Mouse (Mus musculus): ENCODE results near the gene Gtf2i. TPM values are rescaled to one million over a fixed set of nuclear protein-coding genes. Genes with fewer than 3 reads are reported as not detected.
A peak's percentile ranks its signal among the peaks of the same experiment; 100 is the strongest.
"Not testable (repeated sequence)": the region's sequence is repeated elsewhere in the genome, so short reads cannot be mapped to it uniquely, and the experiment has no call there.

The Gtf2i gene
- polyA plus RNA-seq, 1 experiment from 2014 or later: 225 TPM

DNA sequence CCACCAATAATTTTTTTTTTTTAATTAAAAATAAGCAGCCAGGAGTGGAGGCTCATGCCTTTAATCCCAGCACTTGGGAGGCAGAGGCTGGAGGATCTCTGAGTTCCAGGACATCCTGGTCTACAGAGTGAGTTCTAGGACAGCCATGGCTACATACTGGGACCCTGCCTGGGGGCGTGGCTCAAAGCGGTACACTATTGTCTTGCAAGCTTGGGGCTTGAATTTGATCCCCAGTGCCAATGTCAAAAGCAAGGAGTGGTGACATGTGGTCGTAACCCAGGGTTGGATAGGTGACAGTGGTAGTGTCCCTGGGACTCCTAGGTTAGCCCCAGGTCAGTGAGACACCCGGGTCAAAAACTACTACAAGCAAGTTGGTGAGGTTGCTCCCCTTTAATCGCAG is 27.2 kb upstream of the Gtf2i start:
- no peak overlapping the region for H3K9ac ChIP-seq
- WGBS: 91% methylated on average over 5 of the region's 5 CpGs
- no peaks in the 10 kb centered on the region for H3K36me3 ChIP-seq
- no peaks in the 10 kb centered on the region for H3K27me3 ChIP-seq
- no peaks in the 10 kb centered on the region for H3K4me1 ChIP-seq
- no peak overlapping the region for H3K4me3 ChIP-seq
- no peaks in the 10 kb centered on the region for H3K9me3 ChIP-seq
- H3K4me2 ChIP-seq: no peak overlapping the region
- ATAC-seq (ENCODE audit: insufficient number of reproducible peaks, insufficient read depth, low FRiP score, low TSS enrichment, low read depth): no peak
- no peak overlapping the region for H3K27ac ChIP-seq

DNA sequence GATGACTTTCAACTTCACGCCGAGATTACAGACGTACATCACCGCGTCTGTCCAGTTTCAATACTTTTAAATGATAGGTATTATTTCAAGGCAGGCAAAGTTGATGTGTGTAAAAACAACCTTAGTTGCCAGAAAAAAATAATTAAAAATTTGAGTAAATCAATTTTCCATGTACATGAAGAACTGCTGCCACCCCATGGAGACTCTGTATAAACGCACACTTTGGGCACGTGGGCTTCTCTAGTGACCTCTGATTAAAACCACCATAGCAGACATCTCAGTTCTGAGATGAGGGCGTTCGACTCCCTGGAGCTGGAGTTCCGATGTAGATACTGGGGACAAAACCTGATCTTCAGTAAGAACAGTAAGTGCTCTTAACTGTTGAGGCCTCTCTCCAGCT is 26.8 kb upstream of the Gtf2i start:
- Histone ChIP-seq H3K9ac (no peak overlapping the region), H3K4me1 (no peaks in the 10 kb centered on the region), H3K27me3 (no peaks in the 10 kb centered on the region), H3K27ac (no peak overlapping the region), H3K36me3 (no peaks in the 10 kb centered on the region), H3K9me3 (no peaks in the 10 kb centered on the region), H3K4me2 (no peak overlapping the region), H3K4me3 (no peak overlapping the region)
- no peak for ATAC-seq (ENCODE audit: insufficient number of reproducible peaks, insufficient read depth, low FRiP score, low TSS enrichment, low read depth)
- 68% methylated on average over 10 of the region's 10 CpGs for WGBS

DNA sequence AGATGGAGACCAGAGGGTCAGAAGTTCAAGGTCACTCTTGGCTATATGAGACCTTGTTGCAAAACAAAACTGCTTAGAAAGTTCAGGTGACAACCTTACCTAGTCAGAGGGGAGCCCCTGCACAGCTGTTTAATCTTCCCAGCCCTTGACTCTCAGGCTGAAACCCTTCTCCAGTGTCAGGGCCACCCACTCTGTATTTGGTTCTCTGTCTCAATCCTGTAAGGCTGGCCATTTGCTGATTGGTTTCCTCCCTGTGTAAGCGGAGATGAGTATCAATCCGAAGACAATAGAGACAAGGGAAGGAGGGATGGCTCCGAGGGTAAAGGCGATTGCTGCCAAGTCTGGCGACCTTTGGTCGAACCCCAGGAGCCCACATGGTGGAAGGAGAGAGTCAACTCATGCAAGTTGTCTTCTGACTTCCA is 25.6 kb upstream of the Gtf2i start:
- no peak overlapping the region for H3K27ac ChIP-seq
- H3K4me2 ChIP-seq: no peak overlapping the region
- no peak overlapping the region for H3K9ac ChIP-seq
- no peaks in the 10 kb centered on the region for H3K9me3 ChIP-seq
- WGBS: 22% methylated on average over 6 of the region's 6 CpGs
- no peaks in the 10 kb centered on the region for H3K4me1 ChIP-seq
- no peak overlapping the region for H3K4me3 ChIP-seq
- H3K27me3 ChIP-seq: no peaks in the 10 kb centered on the region
- no peaks in the 10 kb centered on the region for H3K36me3 ChIP-seq
- no peak for ATAC-seq (ENCODE audit: insufficient number of reproducible peaks, insufficient read depth, low FRiP score, low TSS enrichment, low read depth)

DNA sequence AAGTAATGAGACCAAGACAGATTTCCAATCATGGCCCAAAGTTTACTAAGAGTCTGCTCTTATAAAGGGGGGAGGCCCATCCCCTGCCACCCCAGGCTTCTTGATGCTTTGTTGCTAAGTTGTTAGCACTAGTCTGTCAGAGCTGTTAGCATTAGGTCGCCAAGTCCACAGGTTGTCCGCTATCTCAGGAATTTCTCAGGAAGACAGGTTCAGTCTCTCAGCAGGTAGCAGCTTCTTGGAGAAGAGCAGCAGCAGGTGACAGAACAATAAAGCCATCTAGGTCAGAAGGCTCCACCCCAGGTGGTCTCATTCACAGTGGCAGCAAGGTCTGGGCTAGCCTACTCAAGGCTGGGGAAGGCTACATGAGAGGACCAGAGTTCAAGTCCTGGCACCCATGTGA is 22.5 kb upstream of the Gtf2i start:
- not testable (repeated sequence) for H3K36me3 ChIP-seq; H3K4me3 ChIP-seq; H3K4me2 ChIP-seq; H3K9ac ChIP-seq; H3K27me3 ChIP-seq; H3K4me1 ChIP-seq; H3K9me3 ChIP-seq; ATAC-seq (ENCODE audit: insufficient number of reproducible peaks, insufficient read depth, low FRiP score, low TSS enrichment, low read depth); H3K27ac ChIP-seq
- WGBS: 78% methylated on average over 2 of the region's 2 CpGs

DNA sequence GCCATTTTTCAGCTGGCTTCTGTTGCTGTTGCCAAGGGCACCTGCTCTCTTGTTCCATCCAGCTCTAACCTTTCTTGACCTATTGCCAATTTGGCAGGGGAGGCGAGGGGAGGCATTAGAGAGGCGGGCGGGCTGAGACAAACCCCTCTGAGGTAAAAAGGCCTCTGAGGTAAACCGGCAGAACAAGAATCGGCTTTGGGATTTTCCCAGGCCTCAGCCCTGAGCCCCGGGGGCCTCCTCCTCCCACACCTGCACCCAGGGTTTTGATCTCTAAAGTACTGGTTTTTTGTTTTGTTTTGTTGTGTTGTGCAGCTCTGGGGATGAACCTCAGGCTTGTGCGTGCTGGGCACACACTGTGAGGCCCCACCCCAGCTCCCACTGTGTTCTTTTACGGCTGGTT is 18.2 kb upstream of the Gtf2i start:
- Histone ChIP-seq H3K4me1 (peaks cover 3% of the 10 kb centered on the region), H3K27me3 (no peaks in the 10 kb centered on the region), H3K9ac (no peak overlapping the region), H3K4me2 (no peak overlapping the region), H3K36me3 (no peaks in the 10 kb centered on the region), H3K9me3 (no peaks in the 10 kb centered on the region), H3K27ac (peak overlapping the region; percentile 30), H3K4me3 (no peak overlapping the region)
- 31% methylated on average over 8 of the region's 8 CpGs for WGBS
- peak; percentile 59 for ATAC-seq (ENCODE audit: insufficient number of reproducible peaks, insufficient read depth, low FRiP score, low TSS enrichment, low read depth)

DNA sequence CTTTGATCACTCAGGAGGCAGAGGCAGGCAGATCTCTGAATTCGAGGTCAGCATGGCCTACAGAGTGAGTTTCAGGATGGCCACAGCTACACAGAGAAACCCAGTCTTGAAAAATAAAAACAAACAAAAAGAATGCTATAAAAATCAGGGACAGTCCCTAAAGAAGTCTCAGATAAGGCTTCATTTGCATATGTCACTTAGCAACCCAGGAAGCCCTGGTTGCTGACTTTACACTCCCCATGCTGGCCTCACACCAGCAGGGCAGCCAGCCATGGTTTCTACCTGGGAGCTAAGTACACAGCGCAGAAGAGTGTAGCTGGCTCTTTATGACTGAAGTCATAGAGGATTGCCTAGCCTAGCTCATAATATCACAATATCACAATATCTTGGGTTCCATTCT is 15.5 kb upstream of the Gtf2i start:
- no peak for ATAC-seq (ENCODE audit: insufficient number of reproducible peaks, insufficient read depth, low FRiP score, low TSS enrichment, low read depth)

DNA sequence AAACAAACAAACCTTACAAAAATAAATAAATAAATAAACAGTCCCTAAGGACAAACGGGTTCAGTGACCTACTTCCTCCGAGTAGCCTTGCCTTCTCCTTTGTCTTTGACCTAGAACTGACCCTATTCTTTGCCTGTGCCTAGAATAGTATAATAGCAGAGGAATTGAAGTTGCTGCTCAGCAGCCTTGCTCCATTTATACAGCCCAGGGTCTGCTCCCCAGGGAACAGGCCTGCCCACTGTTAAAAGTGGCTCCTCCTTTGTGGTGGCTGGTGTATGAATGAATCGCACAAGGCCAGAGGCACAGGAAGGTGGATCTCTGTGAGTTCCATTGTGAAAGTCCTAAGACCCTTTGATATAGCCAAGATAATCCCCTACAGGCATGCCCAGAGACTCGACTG is 14.8 kb upstream of the Gtf2i start:
- ATAC-seq (ENCODE audit: insufficient number of reproducible peaks, insufficient read depth, low FRiP score, low TSS enrichment, low read depth): no peak
- Histone ChIP-seq H3K4me2 (no peak overlapping the region), H3K27me3 (no peaks in the 10 kb centered on the region), H3K27ac (no peak overlapping the region), H3K4me3 (no peak overlapping the region), H3K36me3 (no peaks in the 10 kb centered on the region), H3K4me1 (peaks cover 3% of the 10 kb centered on the region), H3K9me3 (no peaks in the 10 kb centered on the region), H3K9ac (no peak overlapping the region)
- 61% methylated on average over 4 of the region's 4 CpGs for WGBS

More for the DNA sequence above, 15.5 kb upstream of the Gtf2i start:
- H3K36me3 ChIP-seq: no peaks in the 10 kb centered on the region
- no peak overlapping the region for H3K27ac ChIP-seq
- H3K4me3 ChIP-seq: no peak overlapping the region
- no peaks in the 10 kb centered on the region for H3K9me3 ChIP-seq
- no peak overlapping the region for H3K4me2 ChIP-seq
- H3K4me1 ChIP-seq: peaks cover 3% of the 10 kb centered on the region
- H3K27me3 ChIP-seq: no peaks in the 10 kb centered on the region
- 91% methylated on average over 2 of the region's 2 CpGs for WGBS
- H3K9ac ChIP-seq: no peak overlapping the region

DNA sequence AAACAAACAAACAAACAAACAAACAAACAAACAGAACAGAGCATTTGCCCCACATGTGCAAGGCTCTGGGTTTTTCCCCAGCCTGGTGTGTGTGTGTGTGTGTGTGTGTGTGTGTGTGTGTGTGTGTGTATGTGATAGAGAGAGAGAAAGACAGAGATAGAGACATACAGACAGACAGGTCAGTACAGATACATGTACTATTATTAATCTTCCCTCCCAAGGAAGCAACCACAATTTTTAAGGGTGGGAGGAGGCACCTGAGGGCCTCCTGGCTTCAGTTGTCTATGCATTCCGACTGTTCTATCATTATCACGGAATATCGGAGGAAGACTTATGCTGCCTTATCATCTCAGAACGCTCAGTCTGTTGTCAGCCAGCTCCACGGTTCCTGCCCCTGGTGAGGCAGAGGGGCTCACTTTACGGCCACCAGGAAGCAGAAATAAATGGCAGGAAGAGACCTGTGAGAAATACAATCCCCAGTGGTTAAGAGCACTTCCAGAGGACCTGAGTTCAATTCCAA is 14.0 kb upstream of the Gtf2i start:
- H3K9ac ChIP-seq: no peak overlapping the region
- H3K36me3 ChIP-seq: no peaks in the 10 kb centered on the region
- H3K4me1 ChIP-seq: peaks cover 7% of the 10 kb centered on the region
- H3K27me3 ChIP-seq: no peaks in the 10 kb centered on the region
- 88% methylated on average over 6 of the region's 6 CpGs for WGBS
- no peak overlapping the region; the same call in 1 of the 2 replicates for H3K27ac ChIP-seq
- no peak overlapping the region for H3K4me3 ChIP-seq
- no peak for ATAC-seq (ENCODE audit: insufficient number of reproducible peaks, insufficient read depth, low FRiP score, low TSS enrichment, low read depth)
- no peaks in the 10 kb centered on the region for H3K9me3 ChIP-seq
- H3K4me2 ChIP-seq: no peak overlapping the region

DNA sequence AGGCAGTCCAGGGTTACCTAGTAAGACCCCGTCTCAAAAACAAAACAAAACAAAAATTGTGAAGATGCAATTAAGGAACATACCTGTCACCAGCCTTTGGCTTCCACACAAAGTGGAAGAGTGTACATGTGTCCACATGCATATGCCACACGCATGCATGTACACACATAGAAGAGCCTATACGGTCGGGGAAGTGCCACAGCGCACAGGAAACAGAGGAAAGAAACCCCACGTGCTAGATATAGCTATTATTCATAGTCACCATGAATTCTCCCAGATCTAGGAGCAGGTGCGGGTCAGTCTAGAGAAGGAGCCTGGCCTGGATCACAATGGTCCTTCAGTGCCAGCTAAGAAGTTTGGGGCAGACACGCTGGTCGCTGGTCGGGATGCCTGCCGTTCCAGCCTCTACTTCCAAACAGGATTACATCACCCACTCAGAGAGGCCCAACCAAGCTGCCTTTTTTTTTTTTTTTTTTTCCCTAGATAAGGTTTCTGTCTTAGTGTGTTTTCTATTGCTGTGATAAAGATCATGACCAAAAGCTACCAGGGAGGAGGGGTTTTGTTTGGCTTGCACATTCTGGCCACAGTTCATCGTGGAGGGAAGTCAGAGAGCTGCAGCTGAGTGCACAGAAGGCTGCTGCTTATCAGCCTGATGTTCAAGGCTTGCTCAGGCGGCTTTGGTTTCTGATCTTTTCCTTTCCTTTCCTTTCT is 11.5 kb upstream of the Gtf2i start:
- Histone ChIP-seq H3K36me3 (no peaks in the 10 kb centered on the region), H3K4me1 (peaks cover 13% of the 10 kb centered on the region), H3K9ac (no peak overlapping the region), H3K9me3 (no peaks in the 10 kb centered on the region), H3K4me3 (no peak overlapping the region), H3K4me2 (no peak overlapping the region), H3K27me3 (no peaks in the 10 kb centered on the region), H3K27ac (peak overlapping the region; percentile 7; the same call in 1 of the 2 replicates)
- ATAC-seq (ENCODE audit: insufficient number of reproducible peaks, insufficient read depth, low FRiP score, low TSS enrichment, low read depth): no peak
- WGBS: 64% methylated on average over 13 of the region's 13 CpGs

DNA sequence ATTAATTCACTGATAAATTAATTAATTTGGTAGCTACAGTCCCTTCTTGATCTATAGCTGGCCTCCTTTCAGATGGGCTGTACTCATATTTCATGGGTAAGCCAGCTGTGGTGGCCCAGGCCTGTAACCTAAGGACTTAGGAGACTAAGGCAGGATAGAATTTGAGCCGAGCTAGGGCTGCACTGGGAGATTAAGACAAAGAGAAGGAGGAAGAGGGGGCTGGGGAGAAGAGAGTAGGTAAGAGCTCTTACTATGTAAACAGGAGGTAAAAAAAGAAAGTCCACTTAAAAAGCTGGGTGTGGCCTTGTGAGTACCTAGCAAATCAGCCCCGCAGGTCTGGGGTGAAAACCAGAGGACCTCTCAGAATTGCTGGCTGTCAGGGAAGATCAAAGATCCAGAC is 9.3 kb upstream of the Gtf2i start:
- peaks cover 13% of the 10 kb centered on the region for H3K4me1 ChIP-seq
- no peak for ATAC-seq (ENCODE audit: insufficient number of reproducible peaks, insufficient read depth, low FRiP score, low TSS enrichment, low read depth)
- H3K9ac ChIP-seq: no peak overlapping the region
- no peaks in the 10 kb centered on the region for H3K36me3 ChIP-seq
- H3K27ac ChIP-seq: peak overlapping the region; percentile 62
- 12% methylated on average over 2 of the region's 2 CpGs for WGBS
- H3K27me3 ChIP-seq: no peaks in the 10 kb centered on the region
- H3K9me3 ChIP-seq: no peaks in the 10 kb centered on the region
- H3K4me3 ChIP-seq: no peak overlapping the region
- no peak overlapping the region for H3K4me2 ChIP-seq

DNA sequence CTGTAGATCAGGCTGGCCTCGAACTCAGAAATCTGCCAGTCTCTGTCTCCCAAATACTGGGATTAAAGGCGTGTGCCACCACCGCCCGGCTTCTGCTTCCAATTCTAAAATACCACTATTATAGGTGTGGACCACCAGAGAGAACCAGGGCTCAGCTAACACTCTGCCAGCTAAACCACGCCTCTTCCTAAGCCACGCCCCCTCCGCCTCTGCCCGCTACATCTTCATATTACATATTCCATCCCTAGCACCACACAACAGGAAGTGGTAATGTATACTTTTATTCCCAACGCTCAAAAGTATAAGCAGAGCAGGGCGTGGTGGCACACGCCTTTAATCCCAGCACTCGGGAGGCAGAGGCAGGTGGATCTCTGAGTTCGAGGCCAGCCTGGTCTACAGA is 8.8 kb upstream of the Gtf2i start:
- no peak for ATAC-seq (ENCODE audit: insufficient number of reproducible peaks, insufficient read depth, low FRiP score, low TSS enrichment, low read depth)
- WGBS: 81% methylated on average over 13 of the region's 13 CpGs

DNA sequence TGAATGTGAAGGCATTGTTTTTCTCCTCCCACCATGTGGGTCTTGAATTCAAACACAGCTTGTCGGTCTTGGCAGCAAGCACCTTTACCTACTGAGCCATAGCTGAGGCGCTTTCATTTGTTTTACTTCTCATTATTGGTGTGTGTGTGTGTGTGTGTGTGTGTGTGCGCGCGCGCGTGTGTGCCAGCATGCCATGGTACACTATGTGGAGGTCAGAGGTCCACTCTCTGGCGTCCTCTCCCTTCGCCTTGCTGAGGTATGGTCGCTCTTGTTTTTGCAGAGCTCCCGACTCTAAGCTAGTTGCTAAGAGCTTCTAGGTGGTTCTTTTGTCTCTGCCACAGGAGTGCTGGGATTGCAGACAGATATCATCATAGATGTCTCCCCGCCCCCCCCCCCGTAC is 7.8 kb upstream of the Gtf2i start:
- Histone ChIP-seq H3K36me3 (no peaks in the 10 kb centered on the region), H3K9me3 (no peaks in the 10 kb centered on the region), H3K4me2 (no peak overlapping the region), H3K4me1 (peaks cover 13% of the 10 kb centered on the region), H3K4me3 (no peak overlapping the region), H3K9ac (peak overlapping the region; percentile 3; the same call in 1 of the 2 replicates), H3K27ac (peak overlapping the region; percentile 66; the same call in 1 of the 2 replicates), H3K27me3 (no peaks in the 10 kb centered on the region)
- no peak for ATAC-seq (ENCODE audit: insufficient number of reproducible peaks, insufficient read depth, low FRiP score, low TSS enrichment, low read depth)
- 81% methylated on average over 13 of the region's 13 CpGs for WGBS

More for the DNA sequence above, 8.8 kb upstream of the Gtf2i start:
- Histone ChIP-seq H3K4me2 (no peak overlapping the region), H3K36me3 (no peaks in the 10 kb centered on the region), H3K27me3 (no peaks in the 10 kb centered on the region), H3K4me3 (no peak overlapping the region), H3K4me1 (peaks cover 13% of the 10 kb centered on the region), H3K9ac (no peak overlapping the region), H3K9me3 (no peaks in the 10 kb centered on the region), H3K27ac (no peak overlapping the region)

All from embryonic facial prominence, embryonic 13.5 days (tissue).